Mouse (Mus musculus) megakaryocyte, embryonic 14.5 days (primary cell): Measurements from ENCODE around the gene Fars2.

Experiments
- FLI1 ChIP-seq: IDR thresholded peaks from 2 replicates; pipeline ENCODE4 v1.6.1; 2012; ENCODE audit warnings: low read length, inconsistent platforms, mixed read lengths
- GATA1 ChIP-seq: IDR thresholded peaks from 3 replicates; pipeline ENCODE4 v1.6.1; 2012; ENCODE audit warnings: mixed read lengths, low read length, inconsistent platforms, borderline replicate concordance

DNA sequence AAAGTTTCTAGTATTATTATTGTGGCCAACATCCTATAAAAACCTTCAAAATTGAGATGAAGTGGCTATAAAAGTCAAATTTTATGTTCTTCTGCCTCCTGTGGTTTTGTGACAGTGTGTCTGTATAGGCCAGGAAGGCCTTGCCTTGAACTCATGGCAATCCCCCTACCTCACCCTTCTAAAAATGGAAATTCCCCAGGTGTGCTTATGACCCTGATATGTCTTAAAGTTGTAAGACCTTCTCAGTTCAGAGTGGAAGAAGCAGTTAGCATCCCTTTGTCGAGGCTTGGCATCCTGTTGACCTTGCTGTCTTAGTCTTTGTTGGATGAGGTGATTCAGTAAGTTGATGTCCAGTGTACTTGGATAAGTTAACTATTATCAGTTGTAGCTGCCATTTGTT, 82.1 kb downstream of the Fars2 start:
- no peak for TF ChIP-seq GATA1
- no peak for TF ChIP-seq FLI1
